Mouse (Mus musculus) intestine, embryonic 14.5 days (tissue): ENCODE results near the gene Tspo2. TPM values are rescaled to one million over a fixed set of nuclear protein-coding genes. Genes with fewer than 3 reads are reported as not detected.

Experiments
- ATAC-seq: fragments of 200-750 bp; cut with Nextera tagmentation; replicated peaks from 2 replicates; pipeline ENCODE4 v1.8.0; 2017; ENCODE audit warnings: low read depth, moderate number of reproducible peaks, moderate TSS enrichment, moderate library complexity; ENCODE audit not compliant: low FRiP score, low TSS enrichment
- DNase-seq: peaks from one replicate; pipeline ENCODE4 v3.0.0-alpha.2; 2018; ENCODE audit warnings: low spot score
- H3K27ac ChIP-seq: fragments of 300-500 bp; sonication (generic); 2 replicates; pipeline ENCODE4 v1.5.1; 2014; ENCODE audit warnings: low read depth, mild to moderate bottlenecking, control low read depth
- H3K27me3 ChIP-seq: fragments of 300-500 bp; sonication (generic); replicated peaks from 2 replicates; pipeline ENCODE4 v1.6.1; 2014; ENCODE audit warnings: low read length, control low read depth; ENCODE audit not compliant: control insufficient read depth, insufficient read depth
- H3K36me3 ChIP-seq: fragments of 300-500 bp; sonication (generic); 2 replicates; pipeline ENCODE4 v1.6.1; 2014; ENCODE audit warnings: low read length, control low read depth; ENCODE audit not compliant: control insufficient read depth, insufficient read depth
- H3K4me1 ChIP-seq: fragments of 300-500 bp; sonication (generic); replicated peaks from 2 replicates; pipeline ENCODE4 v1.6.1; 2014; ENCODE audit warnings: low read length, control low read depth, mixed read lengths; ENCODE audit not compliant: control insufficient read depth, insufficient read depth
- H3K4me2 ChIP-seq: fragments of 300-500 bp; sonication (generic); 2 replicates; pipeline ENCODE4 v1.6.1; 2014; ENCODE audit warnings: low read length
- H3K4me3 ChIP-seq: fragments of 300-500 bp; sonication (generic); 2 replicates; pipeline ENCODE4 v1.5.1; 2014; ENCODE audit warnings: low read depth, low read length, control low read depth, mixed read lengths
- H3K9ac ChIP-seq: fragments of 300-500 bp; sonication (generic); 2 replicates; pipeline ENCODE4 v1.6.1; 2014; ENCODE audit warnings: mild to moderate bottlenecking, low read length
- H3K9me3 ChIP-seq: fragments of 300-500 bp; sonication (generic); 2 replicates; pipeline ENCODE4 v1.6.1; 2016; ENCODE audit warnings: low read length, control low read depth; ENCODE audit not compliant: control insufficient read depth
- WGBS: fragments of 180-500 bp; shearing (Covaris S2); extraction: QIAGEN DNeasy Blood & Tissue Kit; methylation state at CpG from one replicate; pipeline ENCODE4 v1.1.7; 2014; 5-methylcytosine and 5-hydroxymethylcytosine counted together
- polyA plus RNA-seq: library from polyadenylated mRNA; unstranded; fragments of >200 nt; fragmentation: Nextera tagmentation; extraction: Ambion mirVana; gene quantifications from 2 replicates; pipeline ENCODE4 v1.2.1, GENCODE M21; 2014

Tspo2 gene
- polyA plus RNA-seq: 1.6 and 1.7 TPM in 2 replicates

GRCm38 (mm10) chr17:48451353-48451675, at the start of gene Tspo2:
TSS of gene Tspo2 (minus strand) at chr17:48451522.
- DNase-seq: no peak
- Histone ChIP-seq H3K9ac (no peak within 1 kb of the TSS), H3K4me2 (no peak within 1 kb of the TSS), H3K27ac (no peak within 1 kb of the TSS), H3K4me3 (no peak within 1 kb of the TSS), H3K27me3 (no peaks in the 10 kb centered on the region), H3K4me1 (0 out of 2 replicates have a peak, but pooled peaks cover 2% of the 10 kb centered on the region), H3K9me3 (no peaks in the 10 kb centered on the region), H3K36me3 (no peaks in the 10 kb centered on the region)
- no peak for ATAC-seq
- 44% methylated on average over 7 of the region's 7 CpGs for WGBS

GRCm38 (mm10) chr17:48500846-48501445, 49.6 kb upstream of the Tspo2 start:
- Histone ChIP-seq H3K9me3 (no peaks in the 10 kb centered on the region), H3K4me1 (no peaks in the 10 kb centered on the region), H3K9ac (no peak overlapping the region), H3K27me3 (no peaks in the 10 kb centered on the region), H3K27ac (no peak overlapping the region), H3K4me3 (no peak overlapping the region), H3K36me3 (no peaks in the 10 kb centered on the region), H3K4me2 (no peak overlapping the region)
- WGBS: 76% methylated on average over 7 of the region's 7 CpGs
- ATAC-seq (no peak), DNase-seq (no peak)

- Histone ChIP-seq H3K4me2 (no peak overlapping the region), H3K27ac (no peak overlapping the region), H3K9ac (no peak overlapping the region), H3K4me3 (no peak overlapping the region), H3K27me3 (no peaks in the 10 kb centered on the region), H3K9me3 (no peaks in the 10 kb centered on the region), H3K4me1 (no peaks in the 10 kb centered on the region; the same call in 1 of the 2 replicates), H3K36me3 (no peaks in the 10 kb centered on the region)
- WGBS: 72% methylated on average over 3 of the region's 3 CpGs
- DNase-seq: no peak
- no peak for ATAC-seq
These were observed 46.7 kb upstream of the Tspo2 start for GRCm38 (mm10) chr17:48497986-48498385.

GRCm38 (mm10) chr17:48493986-48494385, 42.7 kb upstream of the Tspo2 start:
- Histone ChIP-seq H3K4me3 (no peak overlapping the region), H3K36me3 (no peaks in the 10 kb centered on the region), H3K4me2 (no peak overlapping the region), H3K9ac (no peak overlapping the region), H3K4me1 (no peaks in the 10 kb centered on the region; the same call in 1 of the 2 replicates), H3K9me3 (no peaks in the 10 kb centered on the region), H3K27me3 (no peaks in the 10 kb centered on the region), H3K27ac (no peak overlapping the region)
- 77% methylated on average over 8 of the region's 8 CpGs for WGBS
- ATAC-seq (no peak), DNase-seq (no peak)

GRCm38 (mm10) chr17:48493582-48493981, 42.3 kb upstream of the Tspo2 start:
- peak; percentile 58; the same call in 1 of the 2 replicates for ATAC-seq

GRCm38 (mm10) chr17:48492621-48493020, 41.3 kb upstream of the Tspo2 start:
- H3K9ac ChIP-seq: no peak overlapping the region
- no peak overlapping the region for H3K4me2 ChIP-seq
- WGBS: 86% methylated on average over 8 of the region's 8 CpGs
- no peaks in the 10 kb centered on the region; the same call in 1 of the 2 replicates for H3K4me1 ChIP-seq
- no peaks in the 10 kb centered on the region for H3K9me3 ChIP-seq
- H3K4me3 ChIP-seq: no peak overlapping the region
- no peaks in the 10 kb centered on the region for H3K36me3 ChIP-seq
- no peak overlapping the region for H3K27ac ChIP-seq
- ATAC-seq (no peak), DNase-seq (no peak)
- no peaks in the 10 kb centered on the region for H3K27me3 ChIP-seq

More at GRCm38 (mm10) chr17:48493582-48493981, 42.3 kb upstream of the Tspo2 start:
- no peaks in the 10 kb centered on the region; the same call in 1 of the 2 replicates for H3K4me1 ChIP-seq
- H3K36me3 ChIP-seq: no peaks in the 10 kb centered on the region
- no peaks in the 10 kb centered on the region for H3K27me3 ChIP-seq
- no peaks in the 10 kb centered on the region for H3K9me3 ChIP-seq
- DNase-seq: no peak
- H3K27ac ChIP-seq: no peak overlapping the region
- no peak overlapping the region for H3K9ac ChIP-seq
- 36% methylated on average over 7 of the region's 7 CpGs for WGBS
- no peak overlapping the region for H3K4me3 ChIP-seq
- H3K4me2 ChIP-seq: no peak overlapping the region

GRCm38 (mm10) chr17:48489466-48489865, 38.1 kb upstream of the Tspo2 start:
- 91% methylated on average over 3 of the region's 3 CpGs for WGBS
- Histone ChIP-seq H3K9ac (no peak overlapping the region), H3K4me2 (no peak overlapping the region), H3K9me3 (no peaks in the 10 kb centered on the region), H3K4me3 (no peak overlapping the region), H3K27me3 (no peaks in the 10 kb centered on the region), H3K36me3 (no peaks in the 10 kb centered on the region), H3K27ac (no peak overlapping the region), H3K4me1 (no peaks in the 10 kb centered on the region; the same call in 1 of the 2 replicates)
- no peak for DNase-seq
- ATAC-seq: no peak

- H3K36me3 ChIP-seq: no peaks in the 10 kb centered on the region
- H3K27me3 ChIP-seq: no peaks in the 10 kb centered on the region
- H3K4me3 ChIP-seq: no peak overlapping the region
- DNase-seq (no peak), ATAC-seq (no peak)
- no peaks in the 10 kb centered on the region for H3K9me3 ChIP-seq
- no peaks in the 10 kb centered on the region for H3K4me1 ChIP-seq
- H3K4me2 ChIP-seq: no peak overlapping the region
- no peak overlapping the region for H3K9ac ChIP-seq
- no peak overlapping the region for H3K27ac ChIP-seq
- WGBS: 89% methylated on average over 5 of the region's 5 CpGs
These were observed 32.9 kb upstream of the Tspo2 start for GRCm38 (mm10) chr17:48484191-48484590.

GRCm38 (mm10) chr17:48483764-48484163, 32.4 kb upstream of the Tspo2 start:
- Histone ChIP-seq H3K36me3 (no peaks in the 10 kb centered on the region), H3K27me3 (no peaks in the 10 kb centered on the region), H3K9me3 (no peaks in the 10 kb centered on the region), H3K27ac (no peak overlapping the region), H3K4me3 (no peak overlapping the region), H3K4me1 (no peaks in the 10 kb centered on the region), H3K4me2 (no peak overlapping the region), H3K9ac (no peak overlapping the region)
- ATAC-seq (no peak), DNase-seq (no peak)
- whole genome bisulfite sequencing: 79% methylated on average over 5 of the region's 5 CpGs
